Mouse (Mus musculus) bone marrow macrophage, adult 2 months (primary cell): ENCODE measurements around the gene Enpp1.

Experiments used
- CTCF ChIP-seq: IDR thresholded peaks from 2 replicates; pipeline ENCODE4 v1.5.1; 2012; ENCODE audit warnings: low read depth, mild to moderate bottlenecking, low read length, moderate library complexity
- POLR2A ChIP-seq: IDR thresholded peaks from 2 replicates; pipeline ENCODE4 v1.6.1; 2012; ENCODE audit warnings: mild to moderate bottlenecking, low read depth, low read length, borderline replicate concordance

DNA sequence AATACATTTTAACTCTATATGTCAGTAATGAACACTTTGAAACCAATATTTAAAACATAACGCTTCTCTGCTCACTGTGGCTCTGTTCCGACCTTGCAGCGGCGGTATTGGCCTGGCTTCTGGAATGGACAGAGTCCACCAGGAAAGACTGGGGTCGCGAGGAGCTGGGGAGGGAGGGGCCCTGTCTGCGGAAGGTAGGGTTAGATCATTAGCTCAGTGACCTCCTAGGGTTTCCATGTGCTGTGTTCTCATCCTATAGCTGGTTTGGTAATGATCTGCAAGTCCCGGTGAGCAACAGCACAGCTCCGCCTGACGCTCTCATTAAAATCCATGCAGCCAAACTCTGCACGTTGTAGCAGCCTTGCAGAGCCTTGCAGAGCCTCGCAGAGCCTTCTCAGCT, 84.7 kb downstream of the Enpp1 start:
- TF ChIP-seq CTCF: no peak
- TF ChIP-seq POLR2A: no peak
